Mouse (Mus musculus) embryonic facial prominence, embryonic 14.5 days (tissue): ENCODE measurements at regions not wholly inside any gene's neighbourhood (a gene's known extent, or its start where the extent isn't known, plus 50 kb on each side); places are given as distances from the start of the nearest gene placed in this dataset.

Experiments
- ATAC-seq: fragments of 200-750 bp; cut with Nextera tagmentation; 2 replicates; pipeline ENCODE4 v1.8.0; 2017; ENCODE audit warnings: low read depth, moderate number of reproducible peaks, moderate TSS enrichment
- DNase-seq: peaks from one replicate; pipeline ENCODE4 v3.0.0-alpha.2; 2015; ENCODE audit warnings: low spot score
- H3K27ac ChIP-seq: fragments of 300-500 bp; sonication (generic); replicated peaks from 2 replicates; pipeline ENCODE4 v1.5.1; 2014; ENCODE audit warnings: low read depth, mild to moderate bottlenecking, low read length, moderate library complexity
- H3K27me3 ChIP-seq: fragments of 300-500 bp; sonication (generic); replicated peaks from 2 replicates; pipeline ENCODE4 v1.6.1; 2014; ENCODE audit warnings: low read length; ENCODE audit not compliant: control insufficient read depth, insufficient read depth
- H3K36me3 ChIP-seq: fragments of 300-500 bp; sonication (generic); 2 replicates; pipeline ENCODE4 v1.6.1; 2014; ENCODE audit warnings: low read length, mixed read lengths; ENCODE audit not compliant: control insufficient read depth, insufficient read depth
- H3K4me1 ChIP-seq: fragments of 300-500 bp; sonication (generic); 2 replicates; pipeline ENCODE4 v1.6.1; 2014; ENCODE audit warnings: antibody characterized with exemption, low read length; ENCODE audit not compliant: control insufficient read depth, insufficient read depth
- H3K4me2 ChIP-seq: fragments of 300-500 bp; sonication (generic); 2 replicates; pipeline ENCODE4 v1.6.1; 2014; ENCODE audit warnings: low read depth, mild to moderate bottlenecking, low read length, moderate library complexity, mixed read lengths
- H3K4me3 ChIP-seq: fragments of 300-500 bp; sonication (generic); 2 replicates; pipeline ENCODE4 v1.5.1; 2014; ENCODE audit warnings: low read depth, mild to moderate bottlenecking, low read length
- H3K9ac ChIP-seq: fragments of 300-500 bp; sonication (generic); 2 replicates; pipeline ENCODE4 v1.6.1; 2014; ENCODE audit warnings: low read depth, mild to moderate bottlenecking, low read length, moderate library complexity, mixed read lengths
- H3K9me3 ChIP-seq: fragments of 300-500 bp; sonication (generic); 2 replicates; pipeline ENCODE4 v1.6.1; 2016; ENCODE audit warnings: low read length; ENCODE audit not compliant: control insufficient read depth
- WGBS: fragments of 180-500 bp; shearing (Covaris S2); extraction: QIAGEN DNeasy Blood & Tissue Kit; methylation state at CpG from one replicate; pipeline ENCODE4 v1.1.7; 2014; 5-methylcytosine and 5-hydroxymethylcytosine counted together

GRCm38 (mm10) chr5:47921731-47922130 is 61.2 kb upstream of the Slit2 start:
- Histone ChIP-seq H3K27ac (no peak overlapping the region), H3K4me1 (no peaks in the 10 kb centered on the region), H3K4me2 (no peak overlapping the region), H3K27me3 (no peaks in the 10 kb centered on the region), H3K36me3 (no peaks in the 10 kb centered on the region), H3K9ac (no peak overlapping the region), H3K4me3 (no peak overlapping the region), H3K9me3 (no peaks in the 10 kb centered on the region)
- WGBS, result 75% methylated on average over 3 of the region's 3 CpGs
- DNase-seq, result no peak
- ATAC-seq, result no peak

- no peaks in the 10 kb centered on the region for H3K9me3 ChIP-seq
- no peaks in the 10 kb centered on the region for H3K4me1 ChIP-seq
- 43% methylated on average over 3 of the region's 3 CpGs for WGBS
- H3K4me3 ChIP-seq, result no peak overlapping the region
- H3K36me3 ChIP-seq, result no peaks in the 10 kb centered on the region
- no peaks in the 10 kb centered on the region for H3K27me3 ChIP-seq
- H3K9ac ChIP-seq, result no peak overlapping the region
- H3K4me2 ChIP-seq, result no peak overlapping the region
- DNase-seq (peak; percentile 42), ATAC-seq (no peak)
- no peak overlapping the region for H3K27ac ChIP-seq
Measured at GRCm38 (mm10) chr5:47930234-47930633, 52.7 kb upstream of the Slit2 start.
